Mouse (Mus musculus) spleen, postnatal 14 days (tissue): ENCODE data around the gene Tfpi.

Source experiments
- DNase-seq, 2 experiments: peaks; one replicate each; pipeline ENCODE4 v3.0.0; 2021 to 2022; ENCODE audit warnings: low spot score in 2 of 2

Gene Tfpi

GRCm38 (mm10) chr2:84473941-84474530 is 2.5 kb downstream of the Tfpi start:
- no peak for DNase-seq

- DNase-seq, result no peak
Measured at GRCm38 (mm10) chr2:84467391-84467790, 9.2 kb downstream of the Tfpi start.

GRCm38 (mm10) chr2:84464956-84465355 is 11.6 kb downstream of the Tfpi start:
- no peak for DNase-seq

GRCm38 (mm10) chr2:84462411-84462810 is 14.2 kb downstream of the Tfpi start:
- no peak for DNase-seq

GRCm38 (mm10) chr2:84459651-84460177 is 16.9 kb downstream of the Tfpi start:
- no peak for DNase-seq

GRCm38 (mm10) chr2:84457221-84457620 is 19.4 kb downstream of the Tfpi start:
- DNase-seq, result no peak

- DNase-seq, result peak in 1 of 2 experiments; percentile 34
Measured at GRCm38 (mm10) chr2:84455236-84455799, 21.3 kb downstream of the Tfpi start.

GRCm38 (mm10) chr2:84454551-84455235 is 21.9 kb downstream of the Tfpi start:
- no peak for DNase-seq

- DNase-seq, result no peak
Measured at GRCm38 (mm10) chr2:84454051-84454450, 22.5 kb downstream of the Tfpi start.

- no peak for DNase-seq
Measured at GRCm38 (mm10) chr2:84445499-84445898, 31.1 kb downstream of the Tfpi start.

- DNase-seq, result no peak
Measured at GRCm38 (mm10) chr2:84441940-84442339, 34.6 kb downstream of the Tfpi start.

GRCm38 (mm10) chr2:84429724-84430123 is 46.9 kb downstream of the Tfpi start:
- no peak for DNase-seq

GRCm38 (mm10) chr2:84428836-84429235 is 47.7 kb downstream of the Tfpi start:
- DNase-seq, result no peak

- no peak for DNase-seq
Measured at GRCm38 (mm10) chr2:84426531-84426930, 50.0 kb downstream of the Tfpi start.

- DNase-seq, result peak; percentile 51 to 62
Measured at GRCm38 (mm10) chr2:84425138-84425537, 51.4 kb downstream of the Tfpi start, which contains the start of gene Calcrl. TSS of gene Calcrl (minus strand) at chr2:84425411.

- no peak for DNase-seq
Measured at GRCm38 (mm10) chr2:84416501-84416900, 60.1 kb downstream of the Tfpi start.

GRCm38 (mm10) chr2:84409796-84410592 is 66.6 kb downstream of the Tfpi start:
- DNase-seq, result no peak

- DNase-seq, result no peak
Measured at GRCm38 (mm10) chr2:84404834-84405233, 71.7 kb downstream of the Tfpi start.

GRCm38 (mm10) chr2:84402713-84403112 is 73.9 kb downstream of the Tfpi start:
- no peak for DNase-seq

- no peak for DNase-seq
Measured at GRCm38 (mm10) chr2:84396557-84396956, 80.0 kb downstream of the Tfpi start.

GRCm38 (mm10) chr2:84393236-84393635 is 83.3 kb downstream of the Tfpi start:
- no peak for DNase-seq

GRCm38 (mm10) chr2:84389075-84389474 is 87.5 kb downstream of the Tfpi start:
- DNase-seq, result no peak
